Mouse (Mus musculus): Measurements from ENCODE around the gene Fkbpl. TPM values are rescaled to one million over a fixed set of nuclear protein-coding genes. Genes with fewer than 3 reads are reported as not detected.

Gene Fkbpl
- total RNA-seq, 4 experiments from 2014 or later = 5.3 to 9.4 (median 8.9) TPM

GRCm38 (mm10) chr17:34662978-34663377, 18.4 kb downstream of the Fkbpl start:
- DNase-seq (ENCODE audit: low spot score in 2 of 2) = no peak

DNA sequence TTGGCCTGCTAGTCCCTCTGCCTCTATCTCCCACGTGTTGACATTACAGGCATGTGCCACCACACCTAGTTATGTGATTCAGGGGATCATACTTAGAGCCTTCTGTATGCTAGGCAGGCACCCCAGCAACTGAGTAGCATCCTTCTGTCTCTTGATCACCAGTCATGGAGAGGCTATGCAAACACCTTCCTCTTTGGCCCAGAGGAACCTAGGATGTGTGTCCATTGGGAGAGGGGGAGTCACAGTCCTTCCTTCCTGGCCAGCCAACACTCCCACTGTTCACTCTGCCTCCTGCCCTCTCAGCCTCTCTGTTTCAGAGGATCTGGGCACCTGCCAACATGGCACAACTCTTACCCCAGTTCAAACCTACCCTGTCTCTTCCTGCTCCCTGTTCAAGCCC, 19.0 kb downstream of the Fkbpl start:
- DNase-seq (ENCODE audit: low spot score in 2 of 2) = no peak

DNA sequence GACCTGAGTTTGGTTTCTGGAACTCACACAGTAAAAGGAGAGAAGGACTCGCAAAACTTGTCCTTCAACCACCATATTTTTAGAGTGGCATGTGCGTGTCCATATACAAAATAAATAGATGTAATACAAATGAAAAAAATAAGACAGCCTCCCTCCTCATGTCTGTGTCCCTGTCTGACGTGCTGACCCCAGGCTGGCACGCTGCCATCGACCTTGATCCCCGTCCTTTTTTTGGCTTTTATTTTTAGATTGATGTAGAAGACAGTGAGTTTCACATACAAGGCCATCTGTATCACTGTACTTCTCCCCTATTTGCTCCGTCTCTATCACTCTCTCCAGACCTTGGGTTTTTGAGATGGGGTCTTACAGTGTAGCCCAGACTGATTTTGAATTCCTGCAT, 19.9 kb downstream of the Fkbpl start:
- DNase-seq (ENCODE audit: low spot score in 2 of 2) = no peak

- no peak for DNase-seq (ENCODE audit: low spot score in 2 of 2)
Measured at GRCm38 (mm10) chr17:34670235-34670634, 25.7 kb downstream of the Fkbpl start, which contains the start of gene Tnxb. Tnxb (plus strand) TSS chr17:34670535.

DNA sequence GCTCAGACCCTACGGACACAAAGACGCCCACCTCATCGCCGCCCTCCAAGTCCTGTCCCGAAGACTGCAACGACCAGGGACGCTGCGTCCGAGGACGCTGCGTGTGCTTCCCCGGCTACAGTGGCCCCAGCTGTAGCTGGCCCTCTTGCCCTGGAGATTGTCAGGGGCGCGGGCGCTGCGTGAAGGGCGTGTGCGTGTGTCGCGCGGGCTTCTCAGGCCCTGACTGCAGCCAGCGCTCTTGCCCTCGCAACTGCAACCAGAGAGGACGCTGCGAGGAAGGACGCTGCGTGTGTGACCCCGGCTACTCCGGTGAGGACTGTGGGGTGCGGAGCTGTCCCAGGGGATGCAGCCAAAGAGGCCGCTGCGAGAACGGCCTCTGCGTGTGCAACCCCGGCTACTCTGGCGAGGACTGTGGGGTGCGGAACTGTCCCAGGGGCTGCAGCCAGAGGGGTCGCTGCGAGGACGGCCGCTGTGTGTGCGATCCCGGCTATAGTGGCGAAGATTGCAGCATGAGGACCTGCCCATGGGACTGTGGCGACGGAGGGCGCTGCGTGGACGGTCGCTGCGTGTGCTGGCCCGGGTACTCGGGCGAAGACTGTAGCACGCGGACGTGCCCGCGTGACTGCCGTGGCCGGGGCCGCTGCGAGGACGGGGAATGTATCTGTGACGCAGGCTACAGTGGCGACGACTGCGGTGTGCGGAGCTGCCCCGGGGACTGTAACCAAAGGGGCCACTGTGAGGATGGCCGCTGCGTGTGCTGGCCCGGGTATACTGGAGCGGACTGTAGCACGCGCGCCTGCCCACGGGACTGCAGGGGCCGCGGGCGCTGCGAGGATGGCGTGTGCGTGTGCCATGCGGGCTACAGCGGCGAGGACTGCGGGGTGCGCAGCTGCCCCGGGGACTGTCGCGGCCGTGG, 26.8 kb downstream of the Fkbpl start:
- no peak for DNase-seq (ENCODE audit: low spot score in 2 of 2)

DNA sequence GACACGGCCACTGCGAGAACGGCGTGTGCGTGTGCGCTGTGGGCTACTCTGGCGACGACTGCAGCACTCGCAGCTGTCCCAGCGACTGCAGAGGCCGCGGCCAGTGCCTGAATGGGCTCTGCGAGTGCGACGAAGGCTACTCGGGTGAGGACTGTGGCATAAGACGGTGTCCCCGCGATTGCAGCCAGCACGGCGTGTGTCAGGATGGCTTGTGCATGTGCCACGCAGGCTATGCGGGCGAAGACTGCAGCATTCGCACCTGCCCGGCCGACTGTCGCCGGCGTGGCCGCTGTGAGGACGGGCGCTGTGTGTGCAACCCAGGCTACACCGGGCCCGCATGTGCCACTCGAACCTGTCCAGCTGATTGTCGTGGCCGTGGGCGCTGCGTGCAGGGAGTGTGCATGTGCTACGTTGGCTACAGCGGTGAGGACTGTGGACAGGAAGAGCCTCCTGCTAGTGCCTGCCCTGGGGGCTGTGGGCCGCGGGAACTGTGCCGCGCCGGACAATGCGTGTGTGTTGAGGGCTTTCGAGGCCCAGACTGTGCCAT, 27.8 kb downstream of the Fkbpl start:
- no peak for DNase-seq (ENCODE audit: low spot score in 2 of 2)

- DNase-seq (ENCODE audit: low spot score in 2 of 2) = no peak
Measured at GRCm38 (mm10) chr17:34673139-34673538, 28.6 kb downstream of the Fkbpl start.

DNA sequence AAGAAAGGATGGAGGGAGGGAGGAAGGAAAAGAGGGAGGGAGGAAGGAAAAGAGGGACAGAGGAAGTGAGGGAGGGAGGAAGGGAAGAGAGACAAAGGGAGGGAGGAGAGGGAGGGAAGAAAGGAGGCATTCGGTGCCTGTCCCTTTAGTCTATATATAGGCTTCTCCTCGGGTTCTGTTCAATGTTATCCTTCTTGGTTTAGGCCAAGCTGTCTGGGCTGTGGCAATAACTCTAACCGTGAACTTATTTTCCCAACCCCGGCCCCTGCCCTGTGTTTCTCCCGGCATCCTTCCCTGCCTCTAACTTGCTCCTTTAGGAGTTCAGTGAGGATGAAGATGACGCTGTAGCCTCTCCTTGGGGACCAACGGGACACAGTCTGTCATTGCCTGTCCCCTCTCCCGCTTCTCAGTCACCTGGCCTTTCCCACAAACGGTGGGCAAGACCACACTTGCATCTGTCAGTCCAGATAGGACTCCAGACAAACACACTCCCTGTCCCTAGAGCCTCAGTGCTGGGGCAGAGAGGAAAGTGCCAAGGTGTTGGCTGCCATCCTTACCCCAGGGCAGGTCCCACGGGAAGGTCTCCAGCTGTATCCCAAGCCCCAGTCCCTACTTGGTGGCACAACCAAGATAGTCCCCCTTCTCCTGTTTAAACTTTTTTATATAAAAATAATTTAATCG, 30.1 kb downstream of the Fkbpl start:
- DNase-seq (ENCODE audit: low spot score in 2 of 2) = no peak

- no peak for DNase-seq (ENCODE audit: low spot score in 2 of 2)
Measured at GRCm38 (mm10) chr17:34675205-34676092, 30.9 kb downstream of the Fkbpl start.

DNA sequence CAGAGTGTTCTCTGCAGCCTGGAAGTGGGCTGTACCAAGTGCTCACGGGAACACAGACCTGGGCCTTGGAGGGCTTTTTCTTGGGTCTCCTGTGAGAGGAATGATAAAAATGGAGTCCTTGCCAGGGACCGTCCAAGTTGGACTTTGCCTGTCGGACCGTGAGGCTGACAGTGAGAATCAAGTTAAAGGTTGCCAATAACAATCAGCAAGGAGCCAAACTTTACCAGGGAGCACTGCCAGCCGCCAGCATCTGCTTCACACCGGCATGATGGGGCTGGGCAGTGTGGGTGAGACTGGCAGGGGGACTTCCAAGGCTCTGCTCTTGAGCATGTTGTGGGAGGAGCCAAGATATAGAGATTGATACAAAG, 31.5 kb downstream of the Fkbpl start:
- DNase-seq (ENCODE audit: low spot score in 2 of 2) = no peak

GRCm38 (mm10) chr17:34676671-34677070, 32.1 kb downstream of the Fkbpl start:
- DNase-seq (ENCODE audit: low spot score in 2 of 2) = no peak

GRCm38 (mm10) chr17:34680191-34680590, 35.6 kb downstream of the Fkbpl start:
- DNase-seq (ENCODE audit: low spot score in 2 of 2) = no peak

DNA sequence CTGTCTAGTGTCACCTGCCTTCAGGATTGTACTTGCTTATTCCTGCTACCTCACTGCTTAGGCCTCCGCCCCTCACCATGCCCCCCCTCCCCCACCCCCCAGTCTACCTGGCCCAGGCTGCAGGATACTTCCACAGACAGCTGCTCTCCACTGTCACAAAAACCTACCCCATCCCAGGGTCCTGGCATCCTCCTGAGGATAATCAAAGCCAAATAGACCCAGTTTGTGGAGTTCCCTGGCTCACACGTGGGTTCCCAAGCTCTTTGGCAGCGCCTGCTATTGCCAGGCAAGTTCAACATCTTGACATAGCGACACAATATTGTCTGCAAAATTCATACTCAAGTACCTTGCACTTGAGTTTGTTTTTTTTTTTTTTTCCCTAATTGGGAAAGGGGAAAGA, 36.1 kb downstream of the Fkbpl start:
- DNase-seq (ENCODE audit: low spot score in 2 of 2) = no peak

DNA sequence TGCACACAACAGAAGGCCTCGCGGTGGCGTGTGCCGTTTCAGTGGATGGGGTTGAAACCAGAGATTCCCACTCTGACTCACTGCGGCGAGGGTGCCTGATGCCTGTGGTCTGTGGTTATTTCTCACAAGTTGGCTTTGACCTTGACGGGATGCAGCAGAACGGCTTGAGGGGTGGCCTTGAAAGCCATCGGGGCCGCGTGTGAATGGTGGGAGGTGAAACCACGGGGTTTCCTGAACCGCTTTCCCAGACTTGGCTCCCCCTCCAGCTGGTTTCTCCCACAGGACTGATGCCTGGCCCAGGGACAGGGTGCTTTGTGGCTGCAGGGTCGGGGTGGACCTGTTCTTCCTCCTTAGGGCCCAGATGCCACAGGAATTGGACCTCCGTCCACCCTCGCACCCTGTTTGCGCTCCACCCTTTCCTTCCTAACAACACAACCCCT, 36.6 kb downstream of the Fkbpl start:
- DNase-seq (ENCODE audit: low spot score in 2 of 2) = no peak

DNA sequence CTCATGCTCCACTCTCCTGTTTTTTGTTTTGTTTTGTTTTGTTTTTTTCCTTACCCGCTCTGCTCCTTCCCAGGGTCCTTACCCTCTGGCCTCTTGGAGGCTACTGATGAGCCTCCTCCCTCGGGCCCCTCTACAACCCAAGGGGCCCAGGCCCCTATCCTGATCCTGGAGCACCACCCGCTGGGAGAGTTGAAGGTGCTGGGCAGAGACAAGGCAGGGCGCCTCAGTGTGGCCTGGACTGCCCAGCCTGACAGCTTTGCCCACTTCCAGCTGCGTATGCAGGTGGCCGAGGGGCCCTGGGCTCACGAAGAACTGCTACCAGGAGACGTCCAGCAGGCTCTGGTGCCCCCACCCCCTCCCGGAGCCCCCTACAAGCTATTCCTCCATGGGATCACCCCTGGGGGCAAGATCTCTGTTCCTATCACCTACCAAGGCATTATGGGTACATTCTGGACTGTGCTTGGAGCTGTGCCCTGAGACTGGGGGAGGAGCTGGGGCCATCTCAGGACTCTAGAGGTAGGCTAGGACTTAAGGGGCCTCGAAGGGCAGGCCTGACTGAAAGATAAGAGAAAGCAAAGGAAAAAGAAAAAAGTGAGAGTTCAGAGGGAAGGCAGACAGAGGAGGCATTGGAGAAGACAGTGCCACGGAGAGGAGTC, 37.4 kb downstream of the Fkbpl start:
- DNase-seq (ENCODE audit: low spot score in 2 of 2) = no peak

DNA sequence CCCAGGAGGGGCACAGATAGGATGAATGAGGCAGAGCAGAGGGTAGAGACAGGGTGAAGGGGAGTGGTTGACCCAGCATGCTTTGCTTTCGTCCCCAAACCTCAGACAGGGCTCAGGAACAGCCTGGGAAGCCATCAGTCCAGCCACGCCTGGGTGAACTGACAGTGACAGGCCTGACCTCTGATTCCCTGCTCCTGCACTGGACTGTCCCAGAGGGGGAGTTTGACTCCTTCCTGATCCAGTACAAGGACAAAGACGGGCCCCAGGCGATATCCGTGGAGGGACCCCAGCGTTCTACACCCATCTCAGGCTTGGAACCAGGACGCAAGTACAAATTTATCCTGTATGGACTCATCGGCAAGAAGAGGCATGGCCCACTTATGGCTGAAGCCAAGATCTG, 38.6 kb downstream of the Fkbpl start:
- DNase-seq (ENCODE audit: low spot score in 2 of 2) = no peak

GRCm38 (mm10) chr17:34683686-34684220, 39.2 kb downstream of the Fkbpl start:
- DNase-seq (ENCODE audit: low spot score in 2 of 2) = no peak

DNA sequence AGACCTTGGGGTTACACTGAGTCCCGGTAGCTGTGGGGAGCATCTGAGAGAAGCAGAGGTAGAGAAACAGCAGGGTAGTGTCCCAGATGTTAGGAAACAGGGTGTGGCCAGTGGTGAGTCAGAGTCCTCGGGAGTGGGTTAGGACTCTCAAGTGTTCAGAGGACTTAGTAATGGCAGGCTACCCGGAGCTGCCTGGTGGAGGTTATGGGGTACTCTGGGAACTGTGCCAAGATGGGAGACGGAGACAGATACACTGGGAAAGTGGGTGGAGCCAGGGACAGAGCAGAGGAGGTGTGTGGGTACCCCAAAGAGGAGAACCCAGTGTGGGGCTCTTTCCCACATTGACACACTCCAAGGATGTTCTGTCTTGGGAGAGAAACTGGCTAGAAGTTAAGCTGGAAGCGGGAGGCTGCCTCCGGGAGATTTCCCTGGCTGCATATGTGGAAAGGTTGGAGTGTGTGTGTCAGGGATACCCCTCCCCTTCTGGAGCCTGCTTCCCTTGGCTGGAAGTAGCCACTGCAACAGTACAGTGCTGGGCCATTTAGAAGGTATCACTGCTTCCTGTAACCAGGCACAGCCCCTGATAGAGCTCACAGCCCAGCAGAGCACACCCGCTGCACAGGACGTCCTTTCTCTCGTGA, 39.8 kb downstream of the Fkbpl start:
- DNase-seq (ENCODE audit: low spot score in 2 of 2) = no peak

- peak; percentile 48 to 71 for DNase-seq (ENCODE audit: low spot score in 2 of 2)
Measured at GRCm38 (mm10) chr17:34685120-34686110, 40.9 kb downstream of the Fkbpl start.

Data from gastrocnemius, adult 8-10 months (tissue).